Mouse (Mus musculus): ENCODE results near the gene Acot8. TPM values are rescaled to one million over a fixed set of nuclear protein-coding genes. Genes with fewer than 3 reads are reported as not detected.

Acot8 gene
- polyA plus RNA-seq, 1 experiment from 2014 or later = 23.6 TPM

GRCm38 (mm10) chr2:164744987-164745386 lies 59.7 kb downstream of the Acot8 start:
- no peak for ATAC-seq
- H3K27me3 ChIP-seq (replicated peaks) = no peaks in the 10 kb centered on the region
- peak overlapping the region; percentile 66 for H3K4me2 ChIP-seq (replicated peaks)
- peaks cover 16% of the 10 kb centered on the region for H3K4me1 ChIP-seq (replicated peaks)
- no peaks in the 10 kb centered on the region for H3K9me3 ChIP-seq
- 0 out of 2 replicates have a peak, but pooled peaks cover 4% of the 10 kb centered on the region for H3K36me3 ChIP-seq
- peak overlapping the region; percentile 90; the same call in 1 of the 2 replicates for H3K9ac ChIP-seq
- 68% methylated on average over 13 of the region's 13 CpGs for WGBS
- peak overlapping the region; percentile 84 for H3K4me3 ChIP-seq (replicated peaks)
- no peak overlapping the region for H3K27ac ChIP-seq

Other genes starting within 250 kb of the Acot8 start
- gene Wfdc2, start 242.5 kb downstream of the Acot8 start, polyA plus RNA-seq (2015; fragmentation: Nextera tagmentation; extraction: Ambion mirVana) = 53.3 and 57.4 TPM in 2 replicates
- gene Spint3, start 231.4 kb downstream of the Acot8 start, polyA plus RNA-seq (2015; fragmentation: Nextera tagmentation; extraction: Ambion mirVana) = not detected in 2 replicates
- 0.85 and 1.7 TPM in 2 replicates for gene Wfdc6a, start 219.4 kb downstream of the Acot8 start, polyA plus RNA-seq (2015; fragmentation: Nextera tagmentation; extraction: Ambion mirVana)
- gene Eppin, start 211.3 kb downstream of the Acot8 start, polyA plus RNA-seq (2015; fragmentation: Nextera tagmentation; extraction: Ambion mirVana) = not detected in 2 replicates
- not detected in 2 replicates for gene Wfdc6b, start 191.4 kb downstream of the Acot8 start, polyA plus RNA-seq (2015; fragmentation: Nextera tagmentation; extraction: Ambion mirVana)
- not detected in 2 replicates for gene Wfdc8, start 191.3 kb downstream of the Acot8 start, polyA plus RNA-seq (2015; fragmentation: Nextera tagmentation; extraction: Ambion mirVana)
- not detected in 2 replicates for gene Wfdc16, start 166.1 kb downstream of the Acot8 start, polyA plus RNA-seq (2015; fragmentation: Nextera tagmentation; extraction: Ambion mirVana)
- 0.56 and 0.72 TPM in 2 replicates for gene Wfdc10, start 148.8 kb downstream of the Acot8 start, polyA plus RNA-seq (2015; fragmentation: Nextera tagmentation; extraction: Ambion mirVana)
- gene Wfdc9, start 148.3 kb downstream of the Acot8 start, polyA plus RNA-seq (2015; fragmentation: Nextera tagmentation; extraction: Ambion mirVana) = not detected in 2 replicates
- not detected in 2 replicates for gene Wfdc11, start 130.8 kb downstream of the Acot8 start, polyA plus RNA-seq (2015; fragmentation: Nextera tagmentation; extraction: Ambion mirVana)
- gene Wfdc13, start 119.8 kb downstream of the Acot8 start, polyA plus RNA-seq (2015; fragmentation: Nextera tagmentation; extraction: Ambion mirVana) = 0.18 and 0.30 TPM in 2 replicates
- gene Spint4, start 106.4 kb downstream of the Acot8 start, polyA plus RNA-seq (2015; fragmentation: Nextera tagmentation; extraction: Ambion mirVana) = not detected in 2 replicates
- not detected in 2 replicates for gene Spint5, start 89.6 kb downstream of the Acot8 start, polyA plus RNA-seq (2015; fragmentation: Nextera tagmentation; extraction: Ambion mirVana)
- gene Wfdc3, start 59.0 kb downstream of the Acot8 start, polyA plus RNA-seq (2015; fragmentation: Nextera tagmentation; extraction: Ambion mirVana) = 1.8 and 2.0 TPM in 2 replicates
- gene Dnttip1, start 58.9 kb downstream of the Acot8 start, polyA plus RNA-seq (2015; fragmentation: Nextera tagmentation; extraction: Ambion mirVana) = 60.4 and 62.5 TPM in 2 replicates
- gene Ube2c, start 35.0 kb downstream of the Acot8 start, polyA plus RNA-seq (2015; fragmentation: Nextera tagmentation; extraction: Ambion mirVana) = 431 and 439 TPM in 2 replicates
- gene Tnnc2, start 24.9 kb downstream of the Acot8 start, polyA plus RNA-seq (2015; fragmentation: Nextera tagmentation; extraction: Ambion mirVana) = 1.7 and 6.9 TPM in 2 replicates
- gene Snx21, start 19.1 kb downstream of the Acot8 start, polyA plus RNA-seq (2015; fragmentation: Nextera tagmentation; extraction: Ambion mirVana) = 18.4 and 21.2 TPM in 2 replicates
- gene Zswim3, start 216 bp upstream of the Acot8 start, polyA plus RNA-seq (2015; fragmentation: Nextera tagmentation; extraction: Ambion mirVana) = 8.1 and 9.0 TPM in 2 replicates
- 13.5 TPM in 2 replicates for gene Zswim1, start 17.8 kb upstream of the Acot8 start, polyA plus RNA-seq (2015; fragmentation: Nextera tagmentation; extraction: Ambion mirVana)
- not detected in 2 replicates for gene Spata25, start 23.7 kb upstream of the Acot8 start, polyA plus RNA-seq (2015; fragmentation: Nextera tagmentation; extraction: Ambion mirVana)
- gene Ctsa, start 28.0 kb upstream of the Acot8 start, polyA plus RNA-seq (2015; fragmentation: Nextera tagmentation; extraction: Ambion mirVana) = 266 and 277 TPM in 2 replicates
- 6.8 and 7.4 TPM in 2 replicates for gene Neurl2, start 28.6 kb upstream of the Acot8 start, polyA plus RNA-seq (2015; fragmentation: Nextera tagmentation; extraction: Ambion mirVana)
- gene Pltp, start 52.8 kb upstream of the Acot8 start, polyA plus RNA-seq (2015; fragmentation: Nextera tagmentation; extraction: Ambion mirVana) = 28.7 and 29.5 TPM in 2 replicates
- 63.6 and 65.5 TPM in 2 replicates for gene Pcif1, start 74.4 kb upstream of the Acot8 start, polyA plus RNA-seq (2015; fragmentation: Nextera tagmentation; extraction: Ambion mirVana)
- 10.7 and 11.3 TPM in 2 replicates for gene Zfp335, start 106.9 kb upstream of the Acot8 start, polyA plus RNA-seq (2015; fragmentation: Nextera tagmentation; extraction: Ambion mirVana)
- 4.9 and 5.2 TPM in 2 replicates for gene Mmp9, start 135.9 kb upstream of the Acot8 start, polyA plus RNA-seq (2015; fragmentation: Nextera tagmentation; extraction: Ambion mirVana)
- 0.80 and 0.97 TPM in 2 replicates for gene Slc12a5, start 155.9 kb upstream of the Acot8 start, polyA plus RNA-seq (2015; fragmentation: Nextera tagmentation; extraction: Ambion mirVana)
- 47.4 and 48.8 TPM in 2 replicates for gene Ncoa5, start 230.0 kb upstream of the Acot8 start, polyA plus RNA-seq (2015; fragmentation: Nextera tagmentation; extraction: Ambion mirVana)